Mouse (Mus musculus) midbrain, embryonic 15.5 days (tissue): ENCODE measurements around the gene Elane. TPM values are rescaled to one million over a fixed set of nuclear protein-coding genes. Genes with fewer than 3 reads are reported as not detected.

ENCODE experiments used
- ATAC-seq: fragments of 200-750 bp; cut with Nextera tagmentation; replicated peaks from 2 replicates; pipeline ENCODE4 v1.8.0; 2017; ENCODE audit warnings: moderate TSS enrichment
- H3K27ac ChIP-seq: fragments of 300-500 bp; sonication (generic); 2 replicates; pipeline ENCODE4 v1.5.1; 2015; ENCODE audit warnings: mild to moderate bottlenecking, inconsistent platforms
- H3K27me3 ChIP-seq: fragments of 300-500 bp; sonication (generic); replicated peaks from 2 replicates; pipeline ENCODE4 v1.6.1; 2015; ENCODE audit warnings: inconsistent platforms
- H3K36me3 ChIP-seq: fragments of 300-500 bp; sonication (generic); replicated peaks from 2 replicates; pipeline ENCODE4 v1.6.1; 2015; ENCODE audit warnings: inconsistent platforms
- H3K4me1 ChIP-seq: fragments of 300-500 bp; sonication (generic); 2 replicates; pipeline ENCODE4 v1.6.1; 2015; ENCODE audit warnings: inconsistent platforms
- H3K4me2 ChIP-seq: fragments of 300-500 bp; sonication (generic); 2 replicates; pipeline ENCODE4 v1.6.1; 2015; ENCODE audit warnings: inconsistent platforms, mild to moderate bottlenecking, moderate library complexity
- H3K4me3 ChIP-seq: fragments of 300-500 bp; sonication (generic); 2 replicates; pipeline ENCODE4 v1.5.1; 2015; ENCODE audit warnings: mild to moderate bottlenecking, inconsistent platforms
- H3K9ac ChIP-seq: fragments of 300-500 bp; sonication (generic); 2 replicates; pipeline ENCODE4 v1.6.1; 2015; ENCODE audit warnings: mild to moderate bottlenecking, inconsistent platforms
- H3K9me3 ChIP-seq: fragments of 300-500 bp; sonication (generic); 2 replicates; pipeline ENCODE4 v1.6.1; 2016; ENCODE audit warnings: inconsistent platforms
- WGBS: fragments of 180-500 bp; shearing (Covaris S2); methylation state at CpG from one replicate; pipeline ENCODE4 v1.1.7; 2015; ENCODE audit warnings: mixed read lengths; 5-methylcytosine and 5-hydroxymethylcytosine counted together
- polyA plus RNA-seq: library from polyadenylated mRNA; unstranded; fragments of >200 nt; fragmentation: Nextera tagmentation; extraction: Ambion mirVana; gene quantifications from 2 replicates; pipeline ENCODE4 v1.2.1, GENCODE M21; 2015

The Elane gene
- polyA plus RNA-seq, 1 experiment from 2014 or later = not detected

GRCm38 (mm10) chr10:79860079-79860911, 25.8 kb upstream of the Elane start:
- Histone ChIP-seq H3K9me3 (no peaks in the 10 kb centered on the region), H3K27me3 (no peaks in the 10 kb centered on the region), H3K36me3 (peaks cover 53% of the 10 kb centered on the region), H3K4me1 (peaks cover 47% of the 10 kb centered on the region), H3K4me2 (no peak overlapping the region), H3K4me3 (no peak overlapping the region), H3K9ac (no peak overlapping the region), H3K27ac (no peak overlapping the region)
- no peak for ATAC-seq
- WGBS = 92% methylated on average over 26 of the region's 26 CpGs

GRCm38 (mm10) chr10:79861230-79862048, 24.6 kb upstream of the Elane start:
- Histone ChIP-seq H3K27ac (no peak overlapping the region), H3K4me2 (no peak overlapping the region), H3K4me3 (no peak overlapping the region), H3K4me1 (peaks cover 44% of the 10 kb centered on the region), H3K27me3 (no peaks in the 10 kb centered on the region), H3K9ac (no peak overlapping the region), H3K36me3 (peaks cover 64% of the 10 kb centered on the region), H3K9me3 (no peaks in the 10 kb centered on the region)
- ATAC-seq = no peak
- 79% methylated on average over 25 of the region's 25 CpGs for WGBS

- no peak for ATAC-seq
- H3K4me2 ChIP-seq = no peak overlapping the region
- H3K9ac ChIP-seq = no peak overlapping the region
- WGBS = 85% methylated on average over 23 of the region's 23 CpGs
- H3K4me1 ChIP-seq = peaks cover 38% of the 10 kb centered on the region
- H3K9me3 ChIP-seq = no peaks in the 10 kb centered on the region
- H3K27me3 ChIP-seq = no peaks in the 10 kb centered on the region
- peaks cover 68% of the 10 kb centered on the region for H3K36me3 ChIP-seq
- H3K27ac ChIP-seq = no peak overlapping the region
- H3K4me3 ChIP-seq = no peak overlapping the region
Observed at GRCm38 (mm10) chr10:79862049-79862788, 23.8 kb upstream of the Elane start.

- no peak overlapping the region for H3K4me2 ChIP-seq
- no peak for ATAC-seq
- 80% methylated on average over 10 of the region's 10 CpGs for WGBS
- H3K9ac ChIP-seq = no peak overlapping the region
- peaks cover 68% of the 10 kb centered on the region for H3K36me3 ChIP-seq
- H3K9me3 ChIP-seq = no peaks in the 10 kb centered on the region
- H3K27ac ChIP-seq = no peak overlapping the region
- no peak overlapping the region for H3K4me3 ChIP-seq
- H3K27me3 ChIP-seq = no peaks in the 10 kb centered on the region
- H3K4me1 ChIP-seq = peaks cover 35% of the 10 kb centered on the region
Observed at GRCm38 (mm10) chr10:79862925-79863324, 23.1 kb upstream of the Elane start.

- H3K9me3 ChIP-seq = no peaks in the 10 kb centered on the region
- H3K27me3 ChIP-seq = no peaks in the 10 kb centered on the region
- H3K27ac ChIP-seq = 0 out of 2 replicates have a peak overlapping the region, but pooled peaks have one; percentile 43
- peaks cover 60% of the 10 kb centered on the region for H3K36me3 ChIP-seq
- peak; percentile 15; the same call in 1 of the 2 replicates for ATAC-seq
- H3K4me1 ChIP-seq = peaks cover 30% of the 10 kb centered on the region
- no peak overlapping the region for H3K9ac ChIP-seq
- no peak overlapping the region for H3K4me3 ChIP-seq
- no peak overlapping the region for H3K4me2 ChIP-seq
- 57% methylated on average over 10 of the region's 10 CpGs for WGBS
Observed at GRCm38 (mm10) chr10:79864351-79865188, 21.5 kb upstream of the Elane start.

GRCm38 (mm10) chr10:79865189-79865601, 20.9 kb upstream of the Elane start:
- ATAC-seq = 0 out of 2 replicates have a peak, but pooled peaks have one; percentile 11
- peaks cover 54% of the 10 kb centered on the region for H3K36me3 ChIP-seq

GRCm38 (mm10) chr10:79865801-79866295, 20.2 kb upstream of the Elane start:
- Histone ChIP-seq H3K4me3 (no peak overlapping the region), H3K9me3 (no peaks in the 10 kb centered on the region), H3K4me2 (no peak overlapping the region), H3K9ac (no peak overlapping the region), H3K36me3 (peaks cover 47% of the 10 kb centered on the region), H3K4me1 (peaks cover 36% of the 10 kb centered on the region), H3K27me3 (no peaks in the 10 kb centered on the region), H3K27ac (peak overlapping the region; percentile 43; the same call in 1 of the 2 replicates)
- 71% methylated on average over 19 of the region's 19 CpGs for WGBS
- no peak for ATAC-seq

More at GRCm38 (mm10) chr10:79865189-79865601, 20.9 kb upstream of the Elane start:
- Histone ChIP-seq H3K4me2 (no peak overlapping the region), H3K9ac (no peak overlapping the region), H3K4me1 (peaks cover 36% of the 10 kb centered on the region), H3K27me3 (no peaks in the 10 kb centered on the region), H3K9me3 (no peaks in the 10 kb centered on the region), H3K4me3 (no peak overlapping the region), H3K27ac (peak overlapping the region; percentile 43; the same call in 1 of the 2 replicates)
- 65% methylated on average over 12 of the region's 12 CpGs for WGBS

GRCm38 (mm10) chr10:79866601-79867000, 19.4 kb upstream of the Elane start:
- Histone ChIP-seq H3K4me1 (peaks cover 43% of the 10 kb centered on the region), H3K27ac (no peak overlapping the region), H3K27me3 (no peaks in the 10 kb centered on the region), H3K9ac (no peak overlapping the region), H3K36me3 (peaks cover 39% of the 10 kb centered on the region), H3K9me3 (no peaks in the 10 kb centered on the region), H3K4me3 (no peak overlapping the region), H3K4me2 (no peak overlapping the region)
- 83% methylated on average over 11 of the region's 11 CpGs for WGBS
- no peak for ATAC-seq

GRCm38 (mm10) chr10:79871845-79872244, 14.2 kb upstream of the Elane start:
- Histone ChIP-seq H3K4me2 (peak overlapping the region; percentile 83), H3K27me3 (no peaks in the 10 kb centered on the region), H3K4me3 (peak overlapping the region; percentile 73), H3K36me3 (no peaks in the 10 kb centered on the region; the same call in 1 of the 2 replicates), H3K9ac (no peak overlapping the region), H3K9me3 (no peaks in the 10 kb centered on the region), H3K27ac (peak overlapping the region; percentile 2; the same call in 1 of the 2 replicates), H3K4me1 (peaks cover 54% of the 10 kb centered on the region)
- no peak for ATAC-seq
- 89% methylated on average over 8 of the region's 8 CpGs for WGBS

GRCm38 (mm10) chr10:79872862-79873261, 13.2 kb upstream of the Elane start:
- peak overlapping the region; percentile 73 for H3K4me3 ChIP-seq
- WGBS = 38% methylated on average over 3 of the region's 3 CpGs
- peaks cover 48% of the 10 kb centered on the region for H3K4me1 ChIP-seq
- no peaks in the 10 kb centered on the region for H3K27me3 ChIP-seq
- peak overlapping the region; percentile 82 for H3K9ac ChIP-seq
- 0 out of 2 replicates have a peak, but pooled peaks have one; percentile 13 for ATAC-seq
- H3K27ac ChIP-seq = peak overlapping the region; percentile 95
- no peaks in the 10 kb centered on the region for H3K36me3 ChIP-seq
- H3K4me2 ChIP-seq = peak overlapping the region; percentile 83
- H3K9me3 ChIP-seq = no peaks in the 10 kb centered on the region

- Histone ChIP-seq H3K27me3 (no peaks in the 10 kb centered on the region), H3K9me3 (no peaks in the 10 kb centered on the region), H3K4me1 (peaks cover 48% of the 10 kb centered on the region), H3K9ac (peak overlapping the region; percentile 82), H3K36me3 (no peaks in the 10 kb centered on the region), H3K27ac (peak overlapping the region; percentile 95), H3K4me3 (peak overlapping the region; percentile 73), H3K4me2 (peak overlapping the region; percentile 83)
- ATAC-seq = peak; percentile 10; the same call in 1 of the 2 replicates
- 6% methylated on average over 6 of the region's 6 CpGs for WGBS
Observed at GRCm38 (mm10) chr10:79873313-79873712, 12.7 kb upstream of the Elane start.
